Mouse (Mus musculus): ENCODE measurements at regions not wholly inside any gene's neighbourhood (a gene's known extent, or its start where the extent isn't known, plus 50 kb on each side); places are given as distances from the start of the nearest gene placed in this dataset.

- TF ChIP-seq POLR2A (IDR thresholded peaks at IDR 0.05; ENCODE audit: borderline replicate concordance, extremely low read depth, insufficient read depth, insufficient read length, poor library complexity, severe bottlenecking) (no peak), CTCF (IDR thresholded peaks at IDR 0.05; ENCODE audit: borderline replicate concordance, extremely low read depth, insufficient read depth, insufficient read length) (no peak)
These were observed 604.8 kb upstream of the Pcdh20 start for GRCm38 (mm10) chr14:89076014-89076413.

Measured in brain, embryonic 14.5 days (tissue).